27 mouse cellular contexts compared by ENCODE assay signal in the genomic region with DNA sequence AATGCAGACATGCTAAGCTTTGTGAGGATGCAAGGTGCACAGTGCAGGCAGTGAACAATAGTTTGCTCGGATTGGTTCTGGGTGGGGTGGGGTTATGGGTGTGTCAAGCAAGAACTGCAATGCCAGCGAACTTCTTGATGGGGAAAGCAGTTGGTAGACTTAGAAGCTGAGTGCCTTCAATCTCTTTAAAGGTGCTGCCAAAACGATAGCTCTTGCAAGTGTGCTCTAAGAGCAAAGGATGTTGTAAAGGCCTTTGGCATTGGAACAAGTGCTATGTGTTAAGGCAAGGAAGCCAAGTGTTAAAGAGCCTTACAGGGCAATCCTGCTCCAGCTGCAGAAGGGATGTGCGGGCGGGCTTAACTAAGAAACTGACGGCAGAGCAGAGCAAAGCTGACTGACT.
DNase-seq lines count a peak whose midpoint lies in the region; ATAC-seq and TF ChIP-seq lines count a peak whose summit lies in the region.
"Had no signal": no experiment of that assay in that cellular context is flagged by ENCODE, and none has a peak within 500 bp of the region (broad histone marks: within the 10 kb centered on the region; RNA-seq: fewer than 3 reads in every experiment).

No protein-coding gene starts in this region.

- H3K4me2 ChIP-seq in hindbrain, embryonic 16.5 days (ENCODE audit: low read length), result no peak overlapping the region
- H3K4me2 ChIP-seq in forebrain, embryonic 15.5 days (replicated peaks), result no peak overlapping the region
- H3K4me2 ChIP-seq: embryonic facial prominence, embryonic 13.5 days; embryonic facial prominence, embryonic 15.5 days; forebrain, embryonic 13.5 days had no signal

- H3K4me1 ChIP-seq in hindbrain, embryonic 16.5 days (ENCODE audit: control insufficient read depth, insufficient read depth, low read depth, low read length), result peaks cover 2% of the 10 kb centered on the region; the same call in 1 of the 2 replicates
- peaks cover 27% of the 10 kb centered on the region for H3K4me1 ChIP-seq in forebrain, embryonic 15.5 days

- H3K27me3 ChIP-seq in hindbrain, embryonic 16.5 days (replicated peaks; ENCODE audit: control insufficient read depth, insufficient read depth, low read length), result no peaks in the 10 kb centered on the region
- H3K27me3 ChIP-seq in forebrain, embryonic 15.5 days, result no peaks in the 10 kb centered on the region
- H3K27me3 ChIP-seq: CH12.LX; embryonic facial prominence, embryonic 15.5 days; forebrain, embryonic 13.5 days had no signal

- H3K36me3 ChIP-seq in hindbrain, embryonic 16.5 days (ENCODE audit: control insufficient read depth, insufficient read depth, low read length), result no peaks in the 10 kb centered on the region
- H3K36me3 ChIP-seq in forebrain, embryonic 15.5 days, result no peaks in the 10 kb centered on the region
- H3K36me3 ChIP-seq: embryonic facial prominence, embryonic 13.5 days; embryonic facial prominence, embryonic 15.5 days had no signal

- 76% methylated on average over 6 of the region's 6 CpGs for WGBS in hindbrain, embryonic 16.5 days
- 75% methylated on average over 6 of the region's 6 CpGs for WGBS in forebrain, embryonic 15.5 days

- H3K9ac ChIP-seq in hindbrain, embryonic 16.5 days (ENCODE audit: low read depth, low read length), result no peak overlapping the region
- no peak overlapping the region for H3K9ac ChIP-seq in forebrain, embryonic 15.5 days (replicated peaks)
- H3K9ac ChIP-seq: embryonic facial prominence, embryonic 13.5 days; embryonic facial prominence, embryonic 15.5 days; forebrain, embryonic 13.5 days had no signal

- no peak for TF ChIP-seq POLR2A in brain, embryonic 14.5 days (IDR thresholded peaks at IDR 0.05; ENCODE audit: borderline replicate concordance, extremely low read depth, insufficient read depth, insufficient read length, poor library complexity, severe bottlenecking)

- TF ChIP-seq CTCF in brain, embryonic 14.5 days (IDR thresholded peaks at IDR 0.05; ENCODE audit: borderline replicate concordance, extremely low read depth, insufficient read depth, insufficient read length), result no peak

- ATAC-seq in hindbrain, embryonic 16.5 days, result no peak
- no peak for ATAC-seq in forebrain, embryonic 15.5 days (replicated peaks)
- ATAC-seq: activated CD4-positive, CD25-positive, alpha-beta regulatory T cell, adult 4 months; CD4-positive, CD25-positive, alpha-beta regulatory T cell, adult 4 months; forebrain, embryonic 13.5 days; forebrain, embryonic 16.5 days had no signal

- no peak overlapping the region for H3K4me3 ChIP-seq in hindbrain, embryonic 16.5 days (ENCODE audit: low read length)
- no peak overlapping the region for H3K4me3 ChIP-seq in forebrain, embryonic 15.5 days
- H3K4me3 ChIP-seq: embryonic facial prominence, embryonic 13.5 days; embryonic facial prominence, embryonic 15.5 days; erythroblast, embryonic 14.5 days; forebrain, embryonic 13.5 days had no signal

- peak; percentile 83 for DNase-seq in heart, adult 11 months
- DNase-seq in heart, postnatal 10 days, result no peak
- DNase-seq in lung, postnatal 10 days, result peak; percentile 17
- DNase-seq in lung, postnatal 14 days, result no peak
- DNase-seq in brain, embryonic 14.5 days (ENCODE audit: low read depth), result peak; percentile 19
- peak; percentile 47 for DNase-seq in gonadal fat pad, adult 2 months (ENCODE audit: low read depth)
- DNase-seq: adrenal gland, adult 8-10 months; adrenal gland, postnatal 14 days; adrenal gland, postnatal 36 days; B cell, adult 2 months; cerebellum, adult 11 months; cerebellum, adult 18-20 months; cerebellum, adult 8-10 months; cerebellum, adult 9-11 months; cerebellum, postnatal 14 days; cerebellum, postnatal 36 days; embryo, embryonic 11 days had no signal

- intact Hi-C loops in heart, postnatal 10 days (cut with DNase I), result no loop called here

- H3K27ac ChIP-seq in hindbrain, embryonic 16.5 days (ENCODE audit: low read depth, low read length), result no peak overlapping the region
- H3K27ac ChIP-seq in forebrain, embryonic 15.5 days (replicated peaks), result no peak overlapping the region
- H3K27ac ChIP-seq: embryonic facial prominence, embryonic 13.5 days; embryonic facial prominence, embryonic 15.5 days; forebrain, embryonic 13.5 days had no signal

- no peaks in the 10 kb centered on the region for H3K9me3 ChIP-seq in hindbrain, embryonic 16.5 days (ENCODE audit: control insufficient read depth, low read length)
- H3K9me3 ChIP-seq in forebrain, embryonic 15.5 days, result no peaks in the 10 kb centered on the region
- H3K9me3 ChIP-seq: embryonic facial prominence, embryonic 13.5 days; embryonic facial prominence, embryonic 15.5 days; forebrain, embryonic 13.5 days had no signal

Comparison
In these comparisons a context has a peak if more than half of its experiments do, and no peak if none do; other contexts are left out.
1. DNase-seq: peak in heart, adult 11 months (single experiment), lung, postnatal 10 days (single experiment), brain, embryonic 14.5 days (single experiment) and gonadal fat pad, adult 2 months (single experiment); none in heart, postnatal 10 days (0 of 2) and lung, postnatal 14 days (single experiment).